Mouse (Mus musculus): Measurements from ENCODE around the gene Ubtd1. TPM values are rescaled to one million over a fixed set of nuclear protein-coding genes. Genes with fewer than 3 reads are reported as not detected.

Ubtd1 gene
- polyA plus RNA-seq, 1 experiment from 2014 or later = 10.4 TPM

DNA sequence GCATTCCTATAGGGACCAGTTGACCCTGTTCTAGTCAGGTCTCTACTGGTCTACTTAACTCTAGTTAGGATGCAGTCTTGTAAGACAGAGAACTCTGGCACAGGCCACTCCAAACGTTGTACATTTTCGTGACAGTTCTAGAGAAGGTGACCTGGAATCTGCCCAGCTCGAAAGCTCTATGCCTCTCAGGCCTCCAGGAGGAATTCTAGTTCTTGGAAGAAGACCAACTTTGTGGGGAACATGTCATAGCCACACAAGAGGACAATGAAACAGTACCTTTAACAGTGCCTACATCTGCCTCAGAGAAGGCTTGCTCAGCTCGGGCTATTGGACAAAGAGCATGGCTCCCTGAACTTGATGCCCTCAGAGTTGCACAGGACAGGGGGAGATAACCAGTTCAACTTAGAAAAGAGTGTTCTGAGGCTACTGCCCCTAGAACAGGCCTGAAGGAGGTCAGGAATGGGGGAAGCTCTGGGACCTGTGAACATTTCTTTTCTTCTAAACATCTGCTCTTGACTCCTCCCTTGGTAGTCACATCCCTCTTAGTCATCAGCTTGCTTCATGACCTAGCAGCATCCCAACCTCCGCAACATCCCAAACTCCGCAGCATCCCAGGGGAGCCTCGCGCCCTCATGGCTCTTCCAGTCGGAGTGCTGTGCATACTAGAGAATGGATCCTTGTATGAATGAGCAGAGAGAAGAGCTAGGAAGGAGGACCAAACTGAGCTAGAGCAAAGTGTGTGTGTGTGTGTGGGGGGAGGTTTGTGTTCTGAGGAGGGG is 17.4 kb downstream of the Ubtd1 start:
- H3K9ac ChIP-seq (replicated peaks; ENCODE audit: low read depth, low read length) = no peak overlapping the region
- H3K4me3 ChIP-seq (ENCODE audit: low read depth, low read length) = no peak overlapping the region
- H3K27ac ChIP-seq (ENCODE audit: low read length) = no peak overlapping the region
- WGBS = 88% methylated on average over 9 of the region's 9 CpGs
- ATAC-seq (ENCODE audit: insufficient number of reproducible peaks, insufficient read depth, low FRiP score, low read depth) = no peak
- no peak overlapping the region for H3K4me2 ChIP-seq (replicated peaks; ENCODE audit: low read depth, low read length)
- H3K36me3 ChIP-seq (ENCODE audit: control insufficient read depth, insufficient read depth, low read length) = no peaks in the 10 kb centered on the region
- H3K27me3 ChIP-seq (ENCODE audit: control insufficient read depth, insufficient read depth, low read length) = no peaks in the 10 kb centered on the region
- no peaks in the 10 kb centered on the region for H3K9me3 ChIP-seq (ENCODE audit: control insufficient read depth, low read depth, low read length)
- peaks cover 32% of the 10 kb centered on the region for H3K4me1 ChIP-seq (ENCODE audit: control insufficient read depth, insufficient read depth, low read length)

DNA sequence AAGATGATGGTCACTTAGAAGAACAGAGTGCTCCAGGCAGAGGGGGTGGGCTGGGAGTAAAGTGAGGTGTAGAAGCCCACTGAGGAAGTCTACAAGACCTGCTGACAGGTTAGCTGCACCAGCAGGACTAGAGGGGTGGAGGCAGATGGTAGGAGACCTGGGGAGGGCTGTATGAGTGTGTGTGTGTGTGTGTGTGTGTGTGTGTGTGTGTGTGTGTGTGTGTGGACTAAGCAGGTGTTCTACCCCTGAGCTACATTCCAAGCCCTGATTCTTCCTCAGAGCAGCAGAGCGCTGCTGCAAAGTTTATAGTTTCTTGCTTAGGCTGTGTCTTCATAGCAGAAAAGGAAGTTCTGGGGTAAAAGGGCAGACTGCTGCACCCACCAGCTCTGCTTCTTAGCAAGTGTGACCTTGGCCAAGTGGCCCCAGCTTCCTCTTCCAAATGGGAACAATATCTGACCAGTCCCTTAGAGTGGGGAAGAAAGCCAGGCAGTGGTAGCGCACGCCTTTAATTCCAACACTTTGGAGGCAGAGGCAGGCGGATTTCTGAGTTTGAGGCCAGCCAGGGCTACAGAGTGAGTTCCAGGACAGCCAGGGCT is 18.2 kb downstream of the Ubtd1 start:
- 80% methylated on average over 4 of the region's 4 CpGs for WGBS
- H3K4me1 ChIP-seq (ENCODE audit: control insufficient read depth, insufficient read depth, low read length) = peaks cover 28% of the 10 kb centered on the region
- ATAC-seq (ENCODE audit: insufficient number of reproducible peaks, insufficient read depth, low FRiP score, low read depth) = no peak

DNA sequence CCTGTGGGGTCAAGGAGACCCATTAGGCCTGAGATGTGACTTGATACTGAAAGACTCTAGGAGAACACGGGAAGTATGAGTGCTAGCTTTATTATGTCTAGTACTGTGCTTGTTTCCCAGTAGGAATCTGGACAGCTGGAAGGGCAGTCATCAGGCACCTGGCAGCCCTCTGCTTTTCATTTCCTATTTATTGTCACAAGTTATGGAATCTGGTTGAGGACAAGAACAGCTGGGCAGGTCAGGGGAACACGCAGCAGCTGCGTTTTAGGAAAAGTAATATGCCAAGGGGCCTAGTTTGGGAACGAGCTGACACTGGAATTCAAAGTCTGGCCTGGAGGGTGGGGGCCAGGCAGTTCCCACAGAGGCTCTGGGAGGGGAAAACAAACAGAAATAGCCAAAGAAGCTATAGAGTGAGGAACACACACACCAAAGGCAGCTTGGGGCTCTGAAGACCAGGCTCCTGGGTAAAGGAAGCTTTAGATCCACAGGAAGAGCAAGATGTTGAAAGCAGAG is 18.9 kb downstream of the Ubtd1 start:
- WGBS = 19% methylated on average over 4 of the region's 4 CpGs
- H3K9ac ChIP-seq (replicated peaks; ENCODE audit: low read depth, low read length) = no peak overlapping the region
- peak overlapping the region; percentile 82 for H3K27ac ChIP-seq (ENCODE audit: low read length)
- H3K27me3 ChIP-seq (ENCODE audit: control insufficient read depth, insufficient read depth, low read length) = no peaks in the 10 kb centered on the region
- H3K9me3 ChIP-seq (ENCODE audit: control insufficient read depth, low read depth, low read length) = no peaks in the 10 kb centered on the region
- no peak overlapping the region for H3K4me2 ChIP-seq (replicated peaks; ENCODE audit: low read depth, low read length)
- ATAC-seq (ENCODE audit: insufficient number of reproducible peaks, insufficient read depth, low FRiP score, low read depth) = peak; percentile 40; the same call in 1 of the 2 replicates
- H3K36me3 ChIP-seq (ENCODE audit: control insufficient read depth, insufficient read depth, low read length) = no peaks in the 10 kb centered on the region
- H3K4me1 ChIP-seq (ENCODE audit: control insufficient read depth, insufficient read depth, low read length) = peaks cover 28% of the 10 kb centered on the region
- H3K4me3 ChIP-seq (ENCODE audit: low read depth, low read length) = no peak overlapping the region

More for the DNA sequence above, 18.2 kb downstream of the Ubtd1 start:
- Histone ChIP-seq H3K27ac (ENCODE audit: low read length) (peak overlapping the region; percentile 82; the same call in 1 of the 2 replicates), H3K27me3 (ENCODE audit: control insufficient read depth, insufficient read depth, low read length) (no peaks in the 10 kb centered on the region), H3K36me3 (ENCODE audit: control insufficient read depth, insufficient read depth, low read length) (no peaks in the 10 kb centered on the region), H3K9ac (replicated peaks; ENCODE audit: low read depth, low read length) (no peak overlapping the region), H3K4me3 (ENCODE audit: low read depth, low read length) (no peak overlapping the region), H3K4me2 (replicated peaks; ENCODE audit: low read depth, low read length) (no peak overlapping the region), H3K9me3 (ENCODE audit: control insufficient read depth, low read depth, low read length) (no peaks in the 10 kb centered on the region)

DNA sequence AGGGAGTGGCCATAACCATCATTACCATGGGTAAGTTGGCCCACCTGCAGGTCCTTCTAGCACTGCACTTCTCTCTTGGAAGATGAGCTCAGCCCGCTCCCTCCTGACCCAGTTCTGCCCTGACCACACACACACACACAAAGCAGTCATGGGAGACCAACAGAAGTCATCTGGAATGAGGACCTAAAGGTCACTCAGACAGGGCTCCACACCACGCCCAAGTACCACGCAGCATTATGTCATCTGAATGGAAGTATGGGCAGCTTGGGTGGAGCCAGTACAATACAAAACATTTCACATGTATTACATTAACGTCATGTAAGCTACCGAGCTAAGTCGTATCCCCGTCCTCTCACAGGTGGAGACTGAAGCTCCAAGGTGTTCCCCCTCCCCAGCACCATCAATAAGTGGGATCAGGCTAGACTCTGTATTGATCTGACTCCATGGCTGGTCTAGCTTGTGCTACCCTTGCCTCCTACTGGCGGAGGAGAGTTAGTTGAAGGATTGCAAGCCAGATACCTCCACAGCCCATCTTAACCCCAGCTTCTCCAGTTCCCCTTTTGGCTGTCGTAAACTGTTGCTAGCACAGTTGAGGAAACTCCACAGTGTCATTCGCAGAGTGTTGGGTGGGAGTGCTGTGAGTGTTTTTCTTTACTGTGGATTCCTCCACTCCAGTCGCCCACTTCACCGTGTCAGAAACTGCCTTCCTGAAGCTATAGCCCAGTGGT is 19.9 kb downstream of the Ubtd1 start:
- H3K9ac ChIP-seq (replicated peaks; ENCODE audit: low read depth, low read length) = no peak overlapping the region
- WGBS = 88% methylated on average over 12 of the region's 12 CpGs
- no peaks in the 10 kb centered on the region for H3K27me3 ChIP-seq (ENCODE audit: control insufficient read depth, insufficient read depth, low read length)
- no peak for ATAC-seq (ENCODE audit: insufficient number of reproducible peaks, insufficient read depth, low FRiP score, low read depth)
- no peak overlapping the region for H3K4me3 ChIP-seq (ENCODE audit: low read depth, low read length)
- peaks cover 32% of the 10 kb centered on the region for H3K4me1 ChIP-seq (ENCODE audit: control insufficient read depth, insufficient read depth, low read length)
- H3K36me3 ChIP-seq (ENCODE audit: control insufficient read depth, insufficient read depth, low read length) = no peaks in the 10 kb centered on the region
- H3K27ac ChIP-seq (ENCODE audit: low read length) = peak overlapping the region; percentile 82
- no peaks in the 10 kb centered on the region for H3K9me3 ChIP-seq (ENCODE audit: control insufficient read depth, low read depth, low read length)
- H3K4me2 ChIP-seq (replicated peaks; ENCODE audit: low read depth, low read length) = no peak overlapping the region

DNA sequence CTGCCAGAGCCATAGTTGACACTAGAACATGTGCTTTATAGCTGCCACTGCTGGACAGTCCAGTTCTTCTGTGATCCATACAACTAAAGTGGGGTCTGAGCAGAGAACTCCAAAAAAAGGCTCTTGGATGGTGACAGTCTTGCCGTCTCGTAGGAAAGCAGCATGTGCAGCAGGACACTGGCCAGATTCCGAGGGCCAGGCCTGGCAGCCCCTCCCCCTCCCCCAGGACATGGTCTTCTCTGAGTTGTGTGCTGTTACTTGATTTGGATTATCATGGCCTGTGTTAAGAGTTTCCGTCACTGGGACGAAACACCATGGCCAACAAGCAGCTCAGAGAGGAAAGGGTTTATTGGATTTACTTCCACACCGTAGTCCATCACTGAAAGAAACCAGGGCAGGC is 22.7 kb downstream of the Ubtd1 start:
- Histone ChIP-seq H3K4me1 (ENCODE audit: control insufficient read depth, insufficient read depth, low read length) (peaks cover 25% of the 10 kb centered on the region), H3K9ac (replicated peaks; ENCODE audit: low read depth, low read length) (no peak overlapping the region), H3K36me3 (ENCODE audit: control insufficient read depth, insufficient read depth, low read length) (no peaks in the 10 kb centered on the region), H3K27ac (ENCODE audit: low read length) (no peak overlapping the region), H3K9me3 (ENCODE audit: control insufficient read depth, low read depth, low read length) (no peaks in the 10 kb centered on the region), H3K4me2 (replicated peaks; ENCODE audit: low read depth, low read length) (no peak overlapping the region), H3K4me3 (ENCODE audit: low read depth, low read length) (no peak overlapping the region), H3K27me3 (ENCODE audit: control insufficient read depth, insufficient read depth, low read length) (no peaks in the 10 kb centered on the region)
- ATAC-seq (ENCODE audit: insufficient number of reproducible peaks, insufficient read depth, low FRiP score, low read depth) = no peak
- whole genome bisulfite sequencing = 68% methylated on average over 6 of the region's 6 CpGs

DNA sequence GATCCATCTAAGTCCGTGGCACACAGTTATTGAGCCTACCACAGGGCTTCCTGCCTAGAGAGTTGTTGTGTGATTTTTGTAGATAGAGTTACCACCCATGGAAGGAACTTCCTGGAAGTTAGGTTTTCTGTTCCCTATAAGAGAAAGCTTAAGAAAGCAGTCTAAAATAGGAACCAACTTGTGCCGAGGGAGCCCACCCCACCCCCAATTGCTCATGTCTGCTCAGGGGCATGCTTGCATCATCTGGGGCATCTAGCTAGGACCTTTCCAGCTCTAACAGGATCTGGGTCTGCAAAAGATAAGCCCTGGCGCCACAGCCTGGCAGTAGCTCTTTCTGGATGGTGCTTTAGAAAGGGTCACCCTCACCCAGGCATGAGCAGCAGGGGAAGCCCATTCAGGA is 24.1 kb downstream of the Ubtd1 start:
- no peak for ATAC-seq (ENCODE audit: insufficient number of reproducible peaks, insufficient read depth, low FRiP score, low read depth)
- Histone ChIP-seq H3K4me1 (ENCODE audit: control insufficient read depth, insufficient read depth, low read length) (peaks cover 16% of the 10 kb centered on the region), H3K4me2 (replicated peaks; ENCODE audit: low read depth, low read length) (no peak overlapping the region), H3K27ac (ENCODE audit: low read length) (no peak overlapping the region), H3K9ac (replicated peaks; ENCODE audit: low read depth, low read length) (no peak overlapping the region), H3K27me3 (ENCODE audit: control insufficient read depth, insufficient read depth, low read length) (no peaks in the 10 kb centered on the region), H3K4me3 (ENCODE audit: low read depth, low read length) (no peak overlapping the region), H3K36me3 (ENCODE audit: control insufficient read depth, insufficient read depth, low read length) (no peaks in the 10 kb centered on the region), H3K9me3 (ENCODE audit: control insufficient read depth, low read depth, low read length) (no peaks in the 10 kb centered on the region)
- WGBS = 73% methylated on average over 3 of the region's 3 CpGs

DNA sequence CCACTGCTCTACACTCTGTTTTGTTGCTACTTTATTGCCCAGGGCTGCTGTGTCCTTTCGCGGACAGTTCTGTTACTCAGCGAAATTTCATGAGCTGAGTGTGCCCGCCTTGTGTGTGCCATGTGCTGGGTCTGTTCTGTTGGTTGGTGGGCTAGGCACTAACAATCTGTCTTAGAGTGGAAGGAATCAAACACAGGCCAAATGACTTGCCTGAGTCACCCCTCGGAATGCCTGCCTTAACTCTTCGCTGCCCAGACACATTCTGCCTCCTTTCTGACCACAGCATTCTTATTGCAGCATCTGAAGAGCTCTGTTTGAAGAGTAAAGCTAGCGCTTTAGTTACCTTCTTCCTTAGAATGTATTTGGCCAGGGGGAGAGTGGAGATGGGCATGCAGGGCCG is 25.0 kb downstream of the Ubtd1 start:
- H3K36me3 ChIP-seq (ENCODE audit: control insufficient read depth, insufficient read depth, low read length) = no peaks in the 10 kb centered on the region
- no peaks in the 10 kb centered on the region for H3K9me3 ChIP-seq (ENCODE audit: control insufficient read depth, low read depth, low read length)
- no peak overlapping the region for H3K27ac ChIP-seq (ENCODE audit: low read length)
- H3K4me1 ChIP-seq (ENCODE audit: control insufficient read depth, insufficient read depth, low read length) = peaks cover 7% of the 10 kb centered on the region; the same call in 1 of the 2 replicates
- no peak overlapping the region for H3K9ac ChIP-seq (replicated peaks; ENCODE audit: low read depth, low read length)
- H3K27me3 ChIP-seq (ENCODE audit: control insufficient read depth, insufficient read depth, low read length) = no peaks in the 10 kb centered on the region
- H3K4me3 ChIP-seq (ENCODE audit: low read depth, low read length) = no peak overlapping the region
- WGBS = 54% methylated on average over 8 of the region's 8 CpGs
- no peak for ATAC-seq (ENCODE audit: insufficient number of reproducible peaks, insufficient read depth, low FRiP score, low read depth)
- H3K4me2 ChIP-seq (replicated peaks; ENCODE audit: low read depth, low read length) = no peak overlapping the region

DNA sequence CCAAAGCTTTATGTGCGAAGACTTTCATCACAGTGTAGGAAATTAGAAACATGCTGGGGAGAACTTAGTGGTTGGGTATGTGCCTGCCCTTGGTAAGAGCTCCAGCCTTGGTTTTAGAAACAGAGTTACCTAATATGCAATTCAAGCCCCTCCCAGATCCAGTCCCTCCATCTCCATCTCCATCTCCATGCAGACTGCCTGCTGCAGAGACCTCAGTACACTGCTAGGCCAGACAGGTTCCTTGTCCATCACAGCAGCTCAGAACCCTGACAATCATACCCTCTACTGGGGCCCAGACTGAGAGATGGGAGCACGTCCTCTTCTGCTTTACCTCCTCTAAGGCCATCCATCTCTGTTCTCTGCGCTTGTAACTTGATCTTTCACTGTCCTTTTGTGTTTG is 27.0 kb downstream of the Ubtd1 start:
- H3K9ac ChIP-seq (replicated peaks; ENCODE audit: low read depth, low read length) = no peak overlapping the region
- H3K9me3 ChIP-seq (ENCODE audit: control insufficient read depth, low read depth, low read length) = no peaks in the 10 kb centered on the region
- H3K4me2 ChIP-seq (replicated peaks; ENCODE audit: low read depth, low read length) = no peak overlapping the region
- H3K4me3 ChIP-seq (ENCODE audit: low read depth, low read length) = no peak overlapping the region
- WGBS = 57% methylated on average over 3 of the region's 3 CpGs
- no peak overlapping the region for H3K27ac ChIP-seq (ENCODE audit: low read length)
- peaks cover 4% of the 10 kb centered on the region; the same call in 1 of the 2 replicates for H3K4me1 ChIP-seq (ENCODE audit: control insufficient read depth, insufficient read depth, low read length)
- no peaks in the 10 kb centered on the region for H3K27me3 ChIP-seq (ENCODE audit: control insufficient read depth, insufficient read depth, low read length)
- ATAC-seq (ENCODE audit: insufficient number of reproducible peaks, insufficient read depth, low FRiP score, low read depth) = no peak
- H3K36me3 ChIP-seq (ENCODE audit: control insufficient read depth, insufficient read depth, low read length) = no peaks in the 10 kb centered on the region

All from stomach, embryonic 14.5 days (tissue).